Mouse (Mus musculus): Measurements from ENCODE around the gene Stoml1.

- TF ChIP-seq CTCF (IDR thresholded peaks at IDR 0.05) (peak; percentile 98), EP300 (IDR thresholded peaks at IDR 0.05) (no peak)
These were observed 48.4 kb upstream of the Stoml1 start for GRCm38 (mm10) chr9:58204448-58205000.

Measured in lung, postnatal 0 days (tissue).